ENCODE assay signal across 7 mouse cellular contexts in the genomic region with DNA sequence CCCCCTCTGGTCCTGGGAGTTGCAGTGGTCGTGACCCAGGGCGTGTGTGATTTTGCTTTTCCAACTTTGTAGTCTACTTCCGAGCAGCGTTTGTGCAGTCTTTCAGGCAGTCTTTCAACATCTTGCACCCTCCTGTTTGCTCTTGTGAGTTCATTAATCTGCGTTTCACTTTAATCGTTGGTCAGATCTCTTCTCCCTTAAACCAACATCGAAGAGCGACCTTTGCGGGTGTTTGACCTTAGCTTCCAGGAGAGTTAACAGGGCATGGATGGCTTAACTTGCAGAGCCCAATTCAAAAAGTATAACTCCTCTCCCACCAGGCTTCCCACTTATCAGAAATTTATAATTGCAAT. TPM values are rescaled to one million over a fixed set of nuclear protein-coding genes. Genes with fewer than 3 reads are reported as not detected.
DNase-seq lines count a peak whose midpoint lies in the region; ATAC-seq and TF ChIP-seq lines count a peak whose summit lies in the region.

No protein-coding gene starts in this region.

- ATAC-seq in lung, embryonic 15.5 days (ENCODE audit: borderline replicate concordance, extremely low read depth, low FRiP score, low TSS enrichment) = no peak
- peak; percentile 8; the same call in 1 of the 2 replicates for ATAC-seq in limb, embryonic 11.5 days (ENCODE audit: insufficient number of reproducible peaks, low FRiP score, low TSS enrichment, low read depth)

- no peak for TF ChIP-seq CTCF in olfactory bulb, adult 2 months (IDR thresholded peaks at IDR 0.05; ENCODE audit: insufficient read depth, low read depth, low read length)

- 0 out of 2 replicates have a peak, but pooled peaks cover 5% of the 10 kb centered on the region for H3K4me1 ChIP-seq in lung, embryonic 15.5 days
- H3K4me1 ChIP-seq in forebrain, embryonic 10.5 days = peaks cover 30% of the 10 kb centered on the region
- H3K4me1 ChIP-seq in limb, embryonic 11.5 days (ENCODE audit: control insufficient read depth, insufficient read depth, low read length) = no peaks in the 10 kb centered on the region
- H3K4me1 ChIP-seq in olfactory bulb, adult 2 months (ENCODE audit: control insufficient read depth, insufficient read depth, low read length) = no peaks in the 10 kb centered on the region

- peak overlapping the region; percentile 97 for H3K27ac ChIP-seq in lung, embryonic 15.5 days
- H3K27ac ChIP-seq in forebrain, embryonic 10.5 days = peak overlapping the region; percentile 97
- peak overlapping the region; percentile 86 for H3K27ac ChIP-seq in limb, embryonic 11.5 days (replicated peaks; ENCODE audit: low read depth, low read length)
- peak overlapping the region; percentile 60 for H3K27ac ChIP-seq in olfactory bulb, adult 2 months (ENCODE audit: insufficient read depth, low read depth, low read length)

- H3K27me3 ChIP-seq in lung, embryonic 15.5 days = no peaks in the 10 kb centered on the region
- H3K27me3 ChIP-seq in forebrain, embryonic 10.5 days (ENCODE audit: poor library complexity, severe bottlenecking) = no peaks in the 10 kb centered on the region
- H3K27me3 ChIP-seq in limb, embryonic 11.5 days (ENCODE audit: control insufficient read depth, insufficient read depth, low read length) = no peaks in the 10 kb centered on the region

- 0% methylated on average over 9 of the region's 9 CpGs for WGBS in lung, embryonic 15.5 days
- 0% methylated on average over 9 of the region's 9 CpGs for WGBS in forebrain, embryonic 10.5 days
- under 1% methylated on average over 9 of the region's 9 CpGs for WGBS in limb, embryonic 11.5 days
- 2% methylated on average over 9 of the region's 9 CpGs for WGBS in olfactory bulb, adult 2 months

- H3K4me2 ChIP-seq in lung, embryonic 15.5 days = peak overlapping the region; percentile 53
- peak overlapping the region; percentile 52 for H3K4me2 ChIP-seq in limb, embryonic 11.5 days (ENCODE audit: low read depth, severe bottlenecking)

- H3K36me3 ChIP-seq in lung, embryonic 15.5 days = no peaks in the 10 kb centered on the region
- H3K36me3 ChIP-seq in forebrain, embryonic 10.5 days (replicated peaks) = no peaks in the 10 kb centered on the region
- H3K36me3 ChIP-seq in limb, embryonic 11.5 days (ENCODE audit: control insufficient read depth, insufficient read depth, low read length) = no peaks in the 10 kb centered on the region

- H3K4me3 ChIP-seq in lung, embryonic 15.5 days = peak overlapping the region; percentile 70
- H3K4me3 ChIP-seq in forebrain, embryonic 10.5 days = peak overlapping the region; percentile 65
- peak overlapping the region; percentile 62 for H3K4me3 ChIP-seq in limb, embryonic 11.5 days (ENCODE audit: low read depth, low read length)
- peak overlapping the region; percentile 76 for H3K4me3 ChIP-seq in olfactory bulb, adult 2 months (ENCODE audit: insufficient read depth, low read depth, low read length)

- no peak; the same call in 1 of the 2 replicates for TF ChIP-seq POLR2A in olfactory bulb, adult 2 months (IDR thresholded peaks at IDR 0.05; ENCODE audit: insufficient read depth, low read depth, low read length)

- no peaks in the 10 kb centered on the region for H3K9me3 ChIP-seq in lung, embryonic 15.5 days
- H3K9me3 ChIP-seq in forebrain, embryonic 10.5 days = no peaks in the 10 kb centered on the region
- H3K9me3 ChIP-seq in limb, embryonic 11.5 days (ENCODE audit: control insufficient read depth, low read length) = no peaks in the 10 kb centered on the region

- peak overlapping the region; percentile 45 for H3K9ac ChIP-seq in lung, embryonic 15.5 days
- peak overlapping the region; percentile 87 for H3K9ac ChIP-seq in limb, embryonic 11.5 days (ENCODE audit: low read length)

- DNase-seq in lung, adult 18-20 months = no peak
- DNase-seq in forebrain, embryonic 10.5 days (ENCODE audit: extremely low spot score, low spot score) = no peak
- DNase-seq in limb, embryonic 11.5 days (ENCODE audit: low spot score) = no peak
- DNase-seq in gastrocnemius, adult 18-20 months (ENCODE audit: low spot score) = no peak
- DNase-seq in thymus, adult 18-20 months = no peak

RNA-seq across cellular contexts. Expression of gene Gbe1, which starts 0.8 kb away (rescaled TPM):
- polyA plus RNA-seq in lung, embryonic 15.5 days (2015; fragmentation: Nextera tagmentation; extraction: Ambion mirVana) = 23.9 and 26.0 TPM in 2 replicates
- polyA plus RNA-seq in forebrain, embryonic 10.5 days (2016; fragmentation: Nextera tagmentation; extraction: Ambion mirVana) = 26.9 and 29.2 TPM in 2 replicates
- polyA plus RNA-seq in limb, embryonic 11.5 days (2014; fragmentation: Nextera tagmentation; extraction: Ambion mirVana) = 22.0 and 26.0 TPM in 2 replicates
- polyA plus RNA-seq in olfactory bulb, adult 2 months (2012; ENCODE audit: insufficient read depth, insufficient read length, low replicate concordance, missing spikeins) = not detected in 2 replicates
- total RNA-seq in gastrocnemius, adult 18-20 months (2021) = 10 to 100 TPM; 53.8 to 70.1 TPM

Comparison
In these comparisons a context has a peak if more than half of its experiments do, and no peak if none do; other contexts are left out.
1. RNA of gene Gbe1, which starts 0.8 kb away (polyA plus RNA-seq): 26.9 to 29.2 TPM in forebrain, embryonic 10.5 days, 22.0 to 26.0 TPM in limb, embryonic 11.5 days and 23.9 to 26.0 TPM in lung, embryonic 15.5 days; not detected in olfactory bulb, adult 2 months; every median in the first group is over 10 times any median in the second.
2. Peak in every context shown above with its lines, with median percentiles within 50 percentile points of each other: H3K27ac ChIP-seq and H3K4me3 ChIP-seq.